Comparison of ENCODE assay signal across 12 mouse cellular contexts in genomic region chr16:52892467-52893255, GRCm38 (mm10).
DNase-seq lines count a peak whose midpoint lies in the region; ATAC-seq and TF ChIP-seq lines count a peak whose summit lies in the region.
"Had no signal": no experiment of that assay in that cellular context is flagged by ENCODE, and none has a peak within 500 bp of the region (broad histone marks: within the 10 kb centered on the region; RNA-seq: fewer than 3 reads in every experiment).

No protein-coding gene starts in this region.

- no peaks in the 10 kb centered on the region for H3K9me3 ChIP-seq in hindbrain, embryonic 10.5 days
- no peaks in the 10 kb centered on the region for H3K9me3 ChIP-seq in midbrain, embryonic 11.5 days (ENCODE audit: control insufficient read depth, low read length)
- H3K9me3 ChIP-seq: embryonic facial prominence, embryonic 13.5 days; liver, embryonic 13.5 days had no signal

- 32% methylated on average over 14 of the region's 14 CpGs for WGBS in cerebellum, adult 2 months
- WGBS in hindbrain, embryonic 10.5 days, result 63% methylated on average over 14 of the region's 14 CpGs
- 65% methylated on average over 14 of the region's 14 CpGs for WGBS in midbrain, embryonic 11.5 days

- no peak for TF ChIP-seq POLR2A in cerebellum, adult 2 months (IDR thresholded peaks at IDR 0.05; ENCODE audit: borderline replicate concordance, insufficient read depth, low read length)

- TF ChIP-seq CTCF in cerebellum, adult 2 months (IDR thresholded peaks at IDR 0.05; ENCODE audit: borderline replicate concordance, insufficient read depth, low read depth, low read length), result no peak

- DNase-seq in cerebellum, postnatal 10 days, result peak; percentile 52 to 65
- DNase-seq in cerebellum, adult 2 months, result no peak
- DNase-seq in A20 (ENCODE audit: low read depth, low spot score), result peak; percentile 24
- DNase-seq in hindbrain, embryonic 10.5 days (ENCODE audit: low spot score), result peak; percentile 31
- peak; percentile 83 for DNase-seq in midbrain, embryonic 11.5 days (ENCODE audit: low spot score, missing footprints)
- no peak for DNase-seq in thymus, postnatal 10 days (ENCODE audit: low spot score in 2 of 2)
- no peak for DNase-seq in adrenal gland, adult 8-10 months
- no peak for DNase-seq in lung, postnatal 25 days (ENCODE audit: low spot score)
- DNase-seq: liver, embryonic 13.5 days had no signal

- no peak overlapping the region for H3K9ac ChIP-seq in midbrain, embryonic 11.5 days (ENCODE audit: low read length)
- H3K9ac ChIP-seq: embryonic facial prominence, embryonic 13.5 days; liver, embryonic 13.5 days had no signal

- no peak overlapping the region for H3K27ac ChIP-seq in cerebellum, adult 2 months (ENCODE audit: insufficient read depth, low read length)
- H3K27ac ChIP-seq in hindbrain, embryonic 10.5 days, result peak overlapping the region; percentile 53; the same call in 1 of the 2 replicates
- no peak overlapping the region for H3K27ac ChIP-seq in midbrain, embryonic 11.5 days (ENCODE audit: low read depth, low read length)
- H3K27ac ChIP-seq: embryonic facial prominence, embryonic 13.5 days; liver, embryonic 13.5 days had no signal

- H3K4me2 ChIP-seq in midbrain, embryonic 11.5 days, result no peak overlapping the region
- H3K4me2 ChIP-seq: embryonic facial prominence, embryonic 13.5 days; liver, embryonic 13.5 days had no signal

- no peaks in the 10 kb centered on the region for H3K36me3 ChIP-seq in hindbrain, embryonic 10.5 days
- H3K36me3 ChIP-seq in midbrain, embryonic 11.5 days (ENCODE audit: control insufficient read depth, insufficient read depth, low read length), result no peaks in the 10 kb centered on the region
- H3K36me3 ChIP-seq: embryonic facial prominence, embryonic 13.5 days; liver, embryonic 13.5 days had no signal

- H3K4me3 ChIP-seq in cerebellum, adult 2 months (replicated peaks; ENCODE audit: insufficient read depth, low read depth, low read length), result no peak overlapping the region
- H3K4me3 ChIP-seq in hindbrain, embryonic 10.5 days, result no peak overlapping the region
- H3K4me3 ChIP-seq in midbrain, embryonic 11.5 days (ENCODE audit: low read depth, low read length), result no peak overlapping the region
- H3K4me3 ChIP-seq: embryonic facial prominence, embryonic 13.5 days; liver, embryonic 13.5 days; myocyte had no signal

- H3K4me1 ChIP-seq in cerebellum, adult 2 months (ENCODE audit: control insufficient read depth, insufficient read depth, low read length), result no peaks in the 10 kb centered on the region
- H3K4me1 ChIP-seq in hindbrain, embryonic 10.5 days (replicated peaks), result peaks cover 5% of the 10 kb centered on the region; the same call in 1 of the 2 replicates
- no peaks in the 10 kb centered on the region for H3K4me1 ChIP-seq in midbrain, embryonic 11.5 days (ENCODE audit: control insufficient read depth, insufficient read depth, low read length)
- H3K4me1 ChIP-seq: embryonic facial prominence, embryonic 13.5 days; liver, embryonic 13.5 days had no signal

- H3K27me3 ChIP-seq in cerebellum, adult 2 months (ENCODE audit: control insufficient read depth, insufficient read depth, low read length), result no peaks in the 10 kb centered on the region
- H3K27me3 ChIP-seq in hindbrain, embryonic 10.5 days (ENCODE audit: insufficient read depth, poor library complexity, severe bottlenecking), result no peaks in the 10 kb centered on the region
- no peaks in the 10 kb centered on the region for H3K27me3 ChIP-seq in midbrain, embryonic 11.5 days (ENCODE audit: control insufficient read depth, insufficient read depth, low read length)
- H3K27me3 ChIP-seq: embryonic facial prominence, embryonic 13.5 days; liver, embryonic 13.5 days had no signal

- peak; percentile 94 for ATAC-seq in midbrain, embryonic 11.5 days (ENCODE audit: low FRiP score)
- ATAC-seq: inflammation-experienced regulatory T-cells, adult 6 months had no signal

Comparison
In these comparisons a context has a peak if more than half of its experiments do, and no peak if none do; other contexts are left out.
1. DNase-seq: peak in cerebellum, postnatal 10 days (2 of 2), A20 (single experiment), hindbrain, embryonic 10.5 days (single experiment) and midbrain, embryonic 11.5 days (single experiment); none in cerebellum, adult 2 months (0 of 2), thymus, postnatal 10 days (0 of 2), adrenal gland, adult 8-10 months (single experiment) and lung, postnatal 25 days (single experiment).